Mouse (Mus musculus): ENCODE data around the gene Cdk12.

GRCm38 (mm10) chr11:98322159-98322558, 119.3 kb downstream of the Cdk12 start:
- no peak for TF ChIP-seq GATA1 (IDR thresholded peaks at IDR 0.05; ENCODE audit: low read length)
- TF ChIP-seq TAL1 (IDR thresholded peaks at IDR 0.05; ENCODE audit: low read length) = no peak

All from erythroblast, embryonic 14.5 days (primary cell).